In genomic region chr9:30186261-30186660, GRCm38 (mm10) we compare ENCODE assay signal across 24 mouse cellular contexts.
DNase-seq lines count a peak whose midpoint lies in the region; ATAC-seq and TF ChIP-seq lines count a peak whose summit lies in the region.
"Had no signal": no experiment of that assay in that cellular context is flagged by ENCODE, and none has a peak within 500 bp of the region (broad histone marks: within the 10 kb centered on the region; RNA-seq: fewer than 3 reads in every experiment).

No protein-coding gene starts in this region.

- H3K9me3 ChIP-seq in heart, embryonic 12.5 days (replicated peaks), result no peaks in the 10 kb centered on the region; the same call in 1 of the 2 replicates
- no peaks in the 10 kb centered on the region for H3K9me3 ChIP-seq in hindbrain, postnatal 0 days (ENCODE audit: low read length)
- no peaks in the 10 kb centered on the region for H3K9me3 ChIP-seq in hindbrain, embryonic 13.5 days
- H3K9me3 ChIP-seq in midbrain, postnatal 0 days (ENCODE audit: low read length), result no peaks in the 10 kb centered on the region
- H3K9me3 ChIP-seq in midbrain, embryonic 14.5 days (ENCODE audit: control insufficient read depth, low read length), result no peaks in the 10 kb centered on the region
- H3K9me3 ChIP-seq: embryonic facial prominence, embryonic 10.5 days; forebrain, embryonic 13.5 days; forebrain, embryonic 15.5 days had no signal

- no peak overlapping the region for H3K9ac ChIP-seq in heart, embryonic 12.5 days
- no peak overlapping the region for H3K9ac ChIP-seq in hindbrain, postnatal 0 days (replicated peaks; ENCODE audit: low read length)
- no peak overlapping the region for H3K9ac ChIP-seq in hindbrain, embryonic 13.5 days
- no peak overlapping the region for H3K9ac ChIP-seq in midbrain, postnatal 0 days (replicated peaks; ENCODE audit: low read length, poor library complexity, severe bottlenecking)
- no peak overlapping the region for H3K9ac ChIP-seq in midbrain, embryonic 14.5 days (replicated peaks; ENCODE audit: low read length)
- H3K9ac ChIP-seq: embryonic facial prominence, embryonic 12.5 days; forebrain, embryonic 13.5 days; forebrain, embryonic 15.5 days had no signal

- no peaks in the 10 kb centered on the region for H3K27me3 ChIP-seq in heart, embryonic 12.5 days (replicated peaks)
- H3K27me3 ChIP-seq in hindbrain, postnatal 0 days (ENCODE audit: insufficient read depth, low read length), result no peaks in the 10 kb centered on the region
- H3K27me3 ChIP-seq in hindbrain, embryonic 13.5 days, result no peaks in the 10 kb centered on the region
- no peaks in the 10 kb centered on the region for H3K27me3 ChIP-seq in midbrain, postnatal 0 days (ENCODE audit: insufficient read depth, low read length)
- H3K27me3 ChIP-seq in midbrain, embryonic 14.5 days (ENCODE audit: control insufficient read depth, insufficient read depth, low read length), result no peaks in the 10 kb centered on the region
- H3K27me3 ChIP-seq: CH12.LX; embryonic facial prominence, embryonic 12.5 days; forebrain, embryonic 13.5 days; forebrain, embryonic 15.5 days had no signal

- 72% methylated on average over 2 of the region's 2 CpGs for WGBS in heart, embryonic 12.5 days
- WGBS in hindbrain, postnatal 0 days, result 75% methylated on average over 2 of the region's 2 CpGs
- 71% methylated on average over 2 of the region's 2 CpGs for WGBS in hindbrain, embryonic 13.5 days
- WGBS in midbrain, postnatal 0 days, result 76% methylated on average over 2 of the region's 2 CpGs
- WGBS in midbrain, embryonic 14.5 days, result 74% methylated on average over 2 of the region's 2 CpGs

- H3K4me1 ChIP-seq in heart, embryonic 12.5 days (replicated peaks), result no peaks in the 10 kb centered on the region
- H3K4me1 ChIP-seq in hindbrain, postnatal 0 days (ENCODE audit: insufficient read depth, low read length), result no peaks in the 10 kb centered on the region; the same call in 1 of the 2 replicates
- H3K4me1 ChIP-seq in hindbrain, embryonic 13.5 days (replicated peaks), result peaks cover 20% of the 10 kb centered on the region; the same call in 1 of the 2 replicates
- H3K4me1 ChIP-seq in midbrain, postnatal 0 days (ENCODE audit: insufficient read depth, low read length), result no peaks in the 10 kb centered on the region
- peaks cover 6% of the 10 kb centered on the region; the same call in 1 of the 2 replicates for H3K4me1 ChIP-seq in midbrain, embryonic 14.5 days (ENCODE audit: control insufficient read depth, insufficient read depth, low read length)

- DNase-seq in heart, adult 11 months, result peak; percentile 73
- peak; percentile 23 for DNase-seq in hindbrain, postnatal 0 days (ENCODE audit: low spot score)
- DNase-seq in midbrain, postnatal 0 days (ENCODE audit: low spot score), result peak; percentile 33
- no peak for DNase-seq in midbrain, embryonic 14.5 days
- DNase-seq in retina, postnatal 1 day, result peak; percentile 64
- no peak for DNase-seq in left cerebral cortex, adult 11 months (ENCODE audit: low spot score)
- DNase-seq: adrenal gland, adult 2 months; adrenal gland, postnatal 10 days; adrenal gland, postnatal 25 days; B cell, adult 2 months; cerebellum, adult 11 months; cerebellum, adult 18-20 months; cerebellum, adult 8-10 months; cerebellum, adult 9-11 months; cerebellum, postnatal 14 days had no signal

- no peak overlapping the region for H3K4me2 ChIP-seq in heart, embryonic 12.5 days
- H3K4me2 ChIP-seq in hindbrain, postnatal 0 days (ENCODE audit: low read depth, low read length), result no peak overlapping the region
- no peak overlapping the region for H3K4me2 ChIP-seq in hindbrain, embryonic 13.5 days
- H3K4me2 ChIP-seq in midbrain, postnatal 0 days (ENCODE audit: low read depth, low read length, poor library complexity, severe bottlenecking), result no peak overlapping the region
- H3K4me2 ChIP-seq in midbrain, embryonic 14.5 days (ENCODE audit: low read length), result no peak overlapping the region
- H3K4me2 ChIP-seq: embryonic facial prominence, embryonic 12.5 days; forebrain, embryonic 13.5 days; forebrain, embryonic 15.5 days had no signal

- no peak for ATAC-seq in heart, embryonic 12.5 days (ENCODE audit: insufficient number of reproducible peaks, low FRiP score)
- no peak for ATAC-seq in hindbrain, postnatal 0 days
- no peak for ATAC-seq in hindbrain, embryonic 13.5 days (ENCODE audit: low FRiP score)
- no peak for ATAC-seq in midbrain, postnatal 0 days (ENCODE audit: low FRiP score)
- ATAC-seq in midbrain, embryonic 14.5 days (ENCODE audit: low FRiP score, low TSS enrichment), result no peak
- ATAC-seq: CD4-positive, CD25-positive, alpha-beta regulatory T cell, adult 4 months; forebrain, embryonic 13.5 days; forebrain, embryonic 15.5 days had no signal

- no peaks in the 10 kb centered on the region for H3K36me3 ChIP-seq in heart, embryonic 12.5 days
- no peaks in the 10 kb centered on the region for H3K36me3 ChIP-seq in hindbrain, postnatal 0 days (ENCODE audit: insufficient read depth, low read length)
- no peaks in the 10 kb centered on the region for H3K36me3 ChIP-seq in hindbrain, embryonic 13.5 days
- no peaks in the 10 kb centered on the region for H3K36me3 ChIP-seq in midbrain, postnatal 0 days (ENCODE audit: insufficient read depth, low read length)
- H3K36me3 ChIP-seq in midbrain, embryonic 14.5 days (ENCODE audit: control insufficient read depth, insufficient read depth, low read length), result no peaks in the 10 kb centered on the region
- H3K36me3 ChIP-seq: embryonic facial prominence, embryonic 10.5 days; embryonic facial prominence, embryonic 12.5 days; forebrain, embryonic 15.5 days; G1E had no signal

- H3K27ac ChIP-seq in heart, embryonic 12.5 days (ENCODE audit: poor library complexity, severe bottlenecking), result no peak overlapping the region
- no peak overlapping the region for H3K27ac ChIP-seq in hindbrain, postnatal 0 days
- H3K27ac ChIP-seq in hindbrain, embryonic 13.5 days, result no peak overlapping the region
- H3K27ac ChIP-seq in midbrain, postnatal 0 days (ENCODE audit: low read depth, low read length), result no peak overlapping the region
- no peak overlapping the region for H3K27ac ChIP-seq in midbrain, embryonic 14.5 days (replicated peaks; ENCODE audit: low read depth, low read length)
- H3K27ac ChIP-seq: embryonic facial prominence, embryonic 10.5 days; embryonic facial prominence, embryonic 12.5 days; forebrain, embryonic 13.5 days; forebrain, embryonic 15.5 days had no signal

- H3K4me3 ChIP-seq in heart, embryonic 12.5 days, result no peak overlapping the region
- no peak overlapping the region for H3K4me3 ChIP-seq in hindbrain, postnatal 0 days (ENCODE audit: low read length)
- no peak overlapping the region for H3K4me3 ChIP-seq in hindbrain, embryonic 13.5 days
- H3K4me3 ChIP-seq in midbrain, postnatal 0 days (ENCODE audit: low read depth, low read length), result no peak overlapping the region
- H3K4me3 ChIP-seq in midbrain, embryonic 14.5 days (replicated peaks; ENCODE audit: low read depth, low read length), result no peak overlapping the region
- H3K4me3 ChIP-seq: embryonic facial prominence, embryonic 10.5 days; embryonic facial prominence, embryonic 12.5 days; forebrain, embryonic 13.5 days; forebrain, embryonic 15.5 days had no signal

- no peak for TF ChIP-seq CTCF in hindbrain, postnatal 0 days (IDR thresholded peaks at IDR 0.05; ENCODE audit: low read depth)
- no peak for TF ChIP-seq CTCF in midbrain, postnatal 0 days (IDR thresholded peaks at IDR 0.05)

Comparison
In these comparisons a context has a peak if more than half of its experiments do, and no peak if none do; other contexts are left out.
1. DNase-seq: peak in heart, adult 11 months (single experiment), hindbrain, postnatal 0 days (single experiment), midbrain, postnatal 0 days (single experiment) and retina, postnatal 1 day (single experiment); none in midbrain, embryonic 14.5 days (single experiment) and left cerebral cortex, adult 11 months (single experiment).